Mouse (Mus musculus): Measurements from ENCODE around the gene Tenm4. TPM values are rescaled to one million over a fixed set of nuclear protein-coding genes. Genes with fewer than 3 reads are reported as not detected.
A peak's percentile ranks its signal among the peaks of the same experiment; 100 is the strongest.

Tenm4 gene
- total and polyA plus RNA-seq, 3 experiments = 9.2 to 15.2 TPM; not detected in 1

DNA sequence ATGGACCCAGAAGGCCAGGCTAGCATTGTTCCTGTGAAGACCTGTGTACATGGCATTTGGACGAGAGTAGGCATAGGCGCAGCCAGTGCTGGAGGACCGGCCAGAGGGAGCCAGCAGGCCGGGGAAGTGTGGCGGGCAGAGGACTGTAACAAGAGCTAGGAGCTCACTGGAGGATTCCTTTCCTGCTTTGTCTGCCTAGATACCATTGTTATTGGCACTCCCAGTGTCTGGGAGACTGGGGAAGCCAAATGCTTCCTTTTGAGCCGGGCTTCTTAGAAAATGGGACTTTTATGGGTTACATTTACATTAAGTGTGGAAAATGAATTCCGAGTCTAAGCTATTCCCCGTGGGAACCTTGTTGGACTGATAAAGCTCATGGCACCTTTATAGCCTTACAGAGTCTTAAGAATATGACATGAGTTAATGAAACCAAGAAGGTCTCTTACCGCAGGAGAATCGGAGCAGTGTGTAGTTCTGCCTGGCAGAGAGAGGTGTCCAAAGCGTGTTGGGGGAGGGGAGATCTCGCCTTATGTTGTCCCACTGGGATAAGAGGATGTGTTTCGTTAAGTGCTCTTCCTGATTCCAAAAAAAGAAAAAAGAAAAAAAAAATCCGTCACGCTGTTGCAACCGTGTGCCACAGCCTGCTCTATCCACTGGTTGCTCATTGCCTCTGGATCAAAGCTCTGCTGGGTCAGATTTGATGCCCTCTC is 737.1 kb downstream of the Tenm4 start:
- H3K4me1 ChIP-seq (ENCODE audit: control insufficient read depth in 1 of 2, insufficient read depth in 2 of 2, low read length in 2 of 2) = peaks cover 0 to 8% of the 10 kb centered on the region in 2 experiments; a peak in 2 of 4 replicates
- H3K9me3 ChIP-seq (replicated peaks; ENCODE audit: insufficient read depth, low read length) = no peaks in the 10 kb centered on the region
- H3K79me2 ChIP-seq (ENCODE audit: control insufficient read depth, insufficient read depth, low read length, poor library complexity) = no peaks in the 10 kb centered on the region
- no peaks in the 10 kb centered on the region for H3K36me3 ChIP-seq (ENCODE audit: control insufficient read depth in 1 of 2, insufficient read depth in 2 of 2, low read length in 2 of 2)
- H3K9ac ChIP-seq (ENCODE audit: control insufficient read depth, low read depth, low read length, poor library complexity, severe bottlenecking) = no peak overlapping the region
- H3K27ac ChIP-seq (ENCODE audit: control insufficient read depth, low read depth, low read length) = no peak overlapping the region
- no peak for DNase-seq (ENCODE audit: low read depth, low spot score)
- TF ChIP-seq KAT2A (conservative IDR thresholded peaks at IDR 0.05; ENCODE audit: low read depth, low read length) (no peak), RCOR1 (IDR thresholded peaks at IDR 0.05; ENCODE audit: low read depth, low read length) (no peak), CHD2 (IDR thresholded peaks at IDR 0.05; ENCODE audit: low read length) (no peak), MYB (IDR thresholded peaks at IDR 0.05; ENCODE audit: low read depth, low read length) (no peak), TBP (IDR thresholded peaks at IDR 0.05; ENCODE audit: low read depth, low read length) (no peak), NRF1 (IDR thresholded peaks at IDR 0.05; ENCODE audit: insufficient read depth, low read depth, low read length, poor library complexity, severe bottlenecking) (no peak), POLR2AphosphoS5 (IDR thresholded peaks at IDR 0.05; ENCODE audit: borderline replicate concordance, low read depth, low read length) (no peak), MXI1 (IDR thresholded peaks at IDR 0.05; ENCODE audit: low read depth, low read length) (no peak), RAD21 (IDR thresholded peaks at IDR 0.05; ENCODE audit: low read depth, low read length) (no peak), GABPA (IDR thresholded peaks at IDR 0.05; ENCODE audit: low read depth, low read length) (no peak), POLR2A (IDR thresholded peaks at IDR 0.05; ENCODE audit: control insufficient read depth in 1 of 2, insufficient read depth in 1 of 2, low read depth in 1 of 2, low read length in 2 of 2, poor library complexity in 1 of 2) (no peak), UBTF (IDR thresholded peaks at IDR 0.05; ENCODE audit: borderline replicate concordance, insufficient read depth, low read depth, low read length) (no peak)
- no peak overlapping the region for H3K4me3 ChIP-seq (ENCODE audit: control insufficient read depth in 1 of 2, insufficient read depth in 1 of 2, low read depth in 2 of 2, low read length in 2 of 2)
- H3K27me3 ChIP-seq (ENCODE audit: control insufficient read depth in 1 of 2, insufficient read depth in 2 of 2, low read length in 2 of 2) = no peaks in the 10 kb centered on the region

DNA sequence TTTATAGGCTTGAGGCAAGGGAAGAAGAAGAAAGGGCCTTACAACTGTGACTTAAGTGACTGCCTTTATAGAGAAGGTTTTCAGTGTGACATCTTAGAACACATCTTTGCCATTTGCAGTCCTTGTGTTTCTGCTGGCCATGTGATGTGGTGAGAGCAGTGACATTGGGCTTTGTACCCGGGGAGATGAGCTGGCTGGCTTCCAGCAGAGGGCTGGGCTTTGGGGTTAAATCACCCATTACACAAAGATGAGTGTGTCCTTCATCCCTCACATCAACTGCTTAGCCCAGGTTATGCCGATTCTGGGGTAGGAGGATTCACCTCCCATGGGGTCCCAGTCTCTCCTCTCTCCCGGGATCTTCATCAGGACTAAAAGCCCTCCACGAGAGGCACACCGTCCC is 738.8 kb downstream of the Tenm4 start:
- no peak overlapping the region for H3K27ac ChIP-seq (ENCODE audit: control insufficient read depth, low read depth, low read length)
- TF ChIP-seq BHLHE40 (IDR thresholded peaks at IDR 0.05; ENCODE audit: borderline replicate concordance, low read depth, low read length) = no peak
- TF ChIP-seq ZNF384 (IDR thresholded peaks at IDR 0.05; ENCODE audit: low read depth, low read length) = no peak
- peak; percentile 23; the same call in 1 of the 2 replicates for TF ChIP-seq MAX (IDR thresholded peaks at IDR 0.05; ENCODE audit: low read length)
- peak; percentile 67 for TF ChIP-seq USF1 (IDR thresholded peaks at IDR 0.05; ENCODE audit: low read depth, low read length)
- 0 out of 2 replicates have a peak, but pooled peaks have one; percentile 33 for TF ChIP-seq ETS1 (IDR thresholded peaks at IDR 0.05; ENCODE audit: low read depth, low read length)
- TF ChIP-seq EP300 (IDR thresholded peaks at IDR 0.05; ENCODE audit: low read depth in 1 of 2, low read length in 2 of 2) = no peak
- no peak for TF ChIP-seq MAFK (IDR thresholded peaks at IDR 0.05; ENCODE audit: borderline replicate concordance, low read depth, low read length)
- no peak for TF ChIP-seq NRF1 (IDR thresholded peaks at IDR 0.05; ENCODE audit: insufficient read depth, low read depth, low read length, poor library complexity, severe bottlenecking)
- peak; percentile 46; the same call in 1 of the 2 replicates for TF ChIP-seq MXI1 (IDR thresholded peaks at IDR 0.05; ENCODE audit: low read depth, low read length)

More for the DNA sequence above, 738.8 kb downstream of the Tenm4 start:
- no peaks in the 10 kb centered on the region for H3K27me3 ChIP-seq (ENCODE audit: control insufficient read depth in 1 of 2, insufficient read depth in 2 of 2, low read length in 2 of 2)
- peaks cover 0 to 9% of the 10 kb centered on the region in 2 experiments; a peak in 2 of 4 replicates for H3K4me1 ChIP-seq (ENCODE audit: control insufficient read depth in 1 of 2, insufficient read depth in 2 of 2, low read length in 2 of 2)
- no peaks in the 10 kb centered on the region for H3K79me2 ChIP-seq (ENCODE audit: control insufficient read depth, insufficient read depth, low read length, poor library complexity)
- no peak overlapping the region for H3K4me3 ChIP-seq (ENCODE audit: control insufficient read depth in 1 of 2, insufficient read depth in 1 of 2, low read depth in 2 of 2, low read length in 2 of 2)
- peak; percentile 73 for DNase-seq (ENCODE audit: low read depth, low spot score)
- H3K9me3 ChIP-seq (replicated peaks; ENCODE audit: insufficient read depth, low read length) = no peaks in the 10 kb centered on the region
- H3K9ac ChIP-seq (ENCODE audit: control insufficient read depth, low read depth, low read length, poor library complexity, severe bottlenecking) = no peak overlapping the region
- H3K36me3 ChIP-seq (ENCODE audit: control insufficient read depth in 1 of 2, insufficient read depth in 2 of 2, low read length in 2 of 2) = no peaks in the 10 kb centered on the region
